ENCODE assay signal across 24 mouse cellular contexts in the genomic region with DNA sequence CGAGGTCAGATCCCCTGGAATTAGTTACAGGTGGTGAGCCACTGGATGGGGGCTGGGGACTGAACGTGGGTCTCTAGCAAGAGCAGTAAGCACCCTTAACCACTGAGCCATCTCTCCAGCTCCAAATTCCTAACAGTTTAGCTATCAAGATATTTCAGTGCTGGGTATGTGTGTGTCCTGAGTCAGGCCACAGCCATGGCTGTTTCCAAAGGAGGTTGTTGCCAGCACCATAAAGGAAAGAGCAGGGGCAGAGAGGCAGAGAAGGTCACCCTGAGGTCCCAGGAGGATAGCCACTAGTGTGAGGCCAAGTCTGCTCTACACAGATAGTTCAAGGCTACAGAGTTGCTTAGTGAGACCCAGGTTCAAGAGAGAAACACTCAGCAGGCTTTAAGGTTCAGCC. TPM values are rescaled to one million over a fixed set of nuclear protein-coding genes. Genes with fewer than 3 reads are reported as not detected.
"Had no signal": no experiment of that assay in that cellular context is flagged by ENCODE, and none has a peak within 500 bp of the region (broad histone marks: within the 10 kb centered on the region; RNA-seq: fewer than 3 reads in every experiment).

No protein-coding gene starts in this region.

- H3K4me1 ChIP-seq: liver, embryonic 13.5 days; midbrain, embryonic 12.5 days; midbrain, embryonic 15.5 days; neural tube, embryonic 12.5 days; neural tube, embryonic 15.5 days; stomach, embryonic 15.5 days had no signal

- ATAC-seq: midbrain, embryonic 15.5 days had no signal

- H3K4me2 ChIP-seq: liver, embryonic 13.5 days; midbrain, embryonic 12.5 days; midbrain, embryonic 15.5 days; neural tube, embryonic 12.5 days; neural tube, embryonic 15.5 days; stomach, embryonic 15.5 days had no signal

- H3K9me3 ChIP-seq: liver, embryonic 13.5 days; midbrain, embryonic 12.5 days; midbrain, embryonic 15.5 days; neural tube, embryonic 12.5 days; neural tube, embryonic 15.5 days; stomach, embryonic 15.5 days had no signal

- DNase-seq: kidney, postnatal 25 days; layer of hippocampus, adult 9-11 months; liver, embryonic 13.5 days; lung, adult 2 months; lung, postnatal 14 days; lung, postnatal 4 days; right cerebral cortex, adult 18-20 months; right cerebral cortex, postnatal 14 days; right cerebral cortex, postnatal 4 days; thymus, postnatal 25 days had no signal

- H3K9ac ChIP-seq: liver, embryonic 13.5 days; midbrain, embryonic 12.5 days; midbrain, embryonic 15.5 days; neural tube, embryonic 12.5 days; neural tube, embryonic 15.5 days; stomach, embryonic 15.5 days had no signal

- H3K27ac ChIP-seq: kidney, postnatal 0 days; layer of hippocampus, adult 2 months; liver, embryonic 13.5 days; midbrain, embryonic 12.5 days; midbrain, embryonic 15.5 days; neural tube, embryonic 12.5 days; neural tube, embryonic 15.5 days; stomach, embryonic 15.5 days had no signal

- H3K27me3 ChIP-seq: liver, embryonic 13.5 days; midbrain, embryonic 12.5 days; midbrain, embryonic 15.5 days; neural tube, embryonic 12.5 days; neural tube, embryonic 15.5 days; stomach, embryonic 15.5 days had no signal

- H3K4me3 ChIP-seq: layer of hippocampus, adult 2 months; liver, embryonic 13.5 days; midbrain, embryonic 12.5 days; midbrain, embryonic 15.5 days; neural tube, embryonic 12.5 days; neural tube, embryonic 15.5 days; stomach, embryonic 15.5 days had no signal

RNA-seq across cellular contexts. Expression of a gene that starts 2.3 kb away (rescaled TPM):
- total RNA-seq: layer of hippocampus, adult 2 months; layer of hippocampus, postnatal 25 days; left cerebral cortex, adult 18-20 months; left cerebral cortex, postnatal 36 days; liver, adult 2 months; megakaryocyte, adult 5-6 weeks had no signal
- polyA plus RNA-seq: large intestine, adult 2 months; liver, adult 2 months; lung, adult 2 months had no signal

RNA-seq across cellular contexts. Expression of a gene that starts 11.7 kb away (rescaled TPM):
- total RNA-seq: layer of hippocampus, adult 2 months; layer of hippocampus, postnatal 25 days; left cerebral cortex, adult 18-20 months; left cerebral cortex, postnatal 36 days had no signal
- polyA plus RNA-seq: kidney, postnatal 0 days; limb, embryonic 11.5 days; liver, embryonic 13.5 days; midbrain, embryonic 15.5 days; neural tube, embryonic 12.5 days; neural tube, embryonic 15.5 days had no signal
